ENCODE assay signal across 8 mouse cellular contexts in genomic region chr1:163930458-163930794, GRCm38 (mm10). TPM values are rescaled to one million over a fixed set of nuclear protein-coding genes. Genes with fewer than 3 reads are reported as not detected.
DNase-seq lines count a peak whose midpoint lies in the region; ATAC-seq and TF ChIP-seq lines count a peak whose summit lies in the region.

No protein-coding gene starts in this region.

- TF ChIP-seq RAD21 in MEL (IDR thresholded peaks at IDR 0.05; ENCODE audit: low read depth, low read length) = no peak

- H3K4me1 ChIP-seq in kidney, embryonic 16.5 days (ENCODE audit: insufficient read depth, low read length) = peaks cover 15% of the 10 kb centered on the region
- H3K4me1 ChIP-seq in MEL (ENCODE audit: control insufficient read depth in 1 of 2, insufficient read depth in 2 of 2, low read length in 2 of 2) = peaks cover 2 to 16% of the 10 kb centered on the region in 2 experiments
- H3K4me1 ChIP-seq in forebrain, embryonic 10.5 days = peaks cover 27% of the 10 kb centered on the region
- H3K4me1 ChIP-seq in liver, embryonic 11.5 days (replicated peaks; ENCODE audit: control insufficient read depth, insufficient read depth, low read length) = peaks cover 14% of the 10 kb centered on the region
- H3K4me1 ChIP-seq in neural tube, embryonic 15.5 days = peaks cover 27% of the 10 kb centered on the region

- H3K27me3 ChIP-seq in kidney, embryonic 16.5 days (ENCODE audit: insufficient read depth, low read length) = no peaks in the 10 kb centered on the region
- H3K27me3 ChIP-seq in MEL (ENCODE audit: control insufficient read depth in 1 of 2, insufficient read depth in 2 of 2, low read length in 2 of 2) = no peaks in the 10 kb centered on the region
- H3K27me3 ChIP-seq in forebrain, embryonic 10.5 days (ENCODE audit: poor library complexity, severe bottlenecking) = no peaks in the 10 kb centered on the region
- H3K27me3 ChIP-seq in liver, embryonic 11.5 days (replicated peaks; ENCODE audit: control insufficient read depth, insufficient read depth, low read length) = no peaks in the 10 kb centered on the region
- H3K27me3 ChIP-seq in neural tube, embryonic 15.5 days (replicated peaks) = no peaks in the 10 kb centered on the region

- 1% methylated on average over 12 of the region's 12 CpGs for WGBS in kidney, embryonic 16.5 days
- 9% methylated on average over 12 of the region's 12 CpGs for WGBS in forebrain, embryonic 10.5 days
- WGBS in liver, embryonic 11.5 days = 2% methylated on average over 12 of the region's 12 CpGs
- WGBS in neural tube, embryonic 15.5 days = 4% methylated on average over 12 of the region's 12 CpGs

- peak overlapping the region; percentile 73 for H3K4me2 ChIP-seq in kidney, embryonic 16.5 days (replicated peaks; ENCODE audit: low read depth, low read length)
- H3K4me2 ChIP-seq in liver, embryonic 11.5 days = peak overlapping the region; percentile 81
- peak overlapping the region; percentile 76 for H3K4me2 ChIP-seq in neural tube, embryonic 15.5 days

- peaks cover 19% of the 10 kb centered on the region; the same call in 1 of the 2 replicates for H3K36me3 ChIP-seq in kidney, embryonic 16.5 days (ENCODE audit: insufficient read depth, low read length)
- H3K36me3 ChIP-seq in MEL (ENCODE audit: control insufficient read depth in 1 of 2, insufficient read depth in 2 of 2, low read length in 2 of 2) = peaks cover 4 to 12% of the 10 kb centered on the region in 2 experiments
- H3K36me3 ChIP-seq in forebrain, embryonic 10.5 days (replicated peaks) = peaks cover 22% of the 10 kb centered on the region
- H3K36me3 ChIP-seq in liver, embryonic 11.5 days (ENCODE audit: control insufficient read depth, insufficient read depth, low read length) = peaks cover 10% of the 10 kb centered on the region
- H3K36me3 ChIP-seq in neural tube, embryonic 15.5 days = peaks cover 17% of the 10 kb centered on the region

- peak overlapping the region; percentile 79; the same call in 1 of the 2 replicates for H3K27ac ChIP-seq in kidney, embryonic 16.5 days (ENCODE audit: low read length)
- H3K27ac ChIP-seq in MEL (ENCODE audit: control insufficient read depth, low read depth, low read length) = peak overlapping the region; percentile 32; the same call in 1 of the 2 replicates
- peak overlapping the region; percentile 92 for H3K27ac ChIP-seq in forebrain, embryonic 10.5 days
- peak overlapping the region; percentile 74 for H3K27ac ChIP-seq in liver, embryonic 11.5 days (ENCODE audit: low read depth, low read length)
- peak overlapping the region; percentile 92; the same call in 1 of the 2 replicates for H3K27ac ChIP-seq in neural tube, embryonic 15.5 days (replicated peaks)

- H3K9me3 ChIP-seq in kidney, embryonic 16.5 days (ENCODE audit: low read length) = no peaks in the 10 kb centered on the region
- no peaks in the 10 kb centered on the region for H3K9me3 ChIP-seq in MEL (replicated peaks; ENCODE audit: insufficient read depth, low read length)
- H3K9me3 ChIP-seq in forebrain, embryonic 10.5 days = no peaks in the 10 kb centered on the region
- H3K9me3 ChIP-seq in liver, embryonic 11.5 days (ENCODE audit: control insufficient read depth, low read length) = no peaks in the 10 kb centered on the region
- H3K9me3 ChIP-seq in neural tube, embryonic 15.5 days (replicated peaks) = no peaks in the 10 kb centered on the region

- H3K4me3 ChIP-seq in kidney, embryonic 16.5 days (ENCODE audit: low read length) = peak overlapping the region; percentile 79
- H3K4me3 ChIP-seq in MEL (ENCODE audit: control insufficient read depth in 1 of 2, insufficient read depth in 1 of 2, low read depth in 2 of 2, low read length in 2 of 2) = peak overlapping the region; percentile 68 to 96
- peak overlapping the region; percentile 91 for H3K4me3 ChIP-seq in forebrain, embryonic 10.5 days
- peak overlapping the region; percentile 98 for H3K4me3 ChIP-seq in liver, embryonic 11.5 days (ENCODE audit: low read depth, low read length)
- H3K4me3 ChIP-seq in neural tube, embryonic 15.5 days (replicated peaks) = peak overlapping the region; percentile 99

- peak; percentile 3; the same call in 1 of the 2 replicates for ATAC-seq in kidney, embryonic 16.5 days (ENCODE audit: low FRiP score, low TSS enrichment)
- peak; percentile 8 for ATAC-seq in liver, embryonic 11.5 days (replicated peaks; ENCODE audit: low FRiP score)
- ATAC-seq in neural tube, embryonic 15.5 days (ENCODE audit: low FRiP score) = no peak

- no peak for TF ChIP-seq CTCF in MEL (IDR thresholded peaks at IDR 0.05 in 2 of 3, conservative IDR thresholded peaks at IDR 0.05 in 1 of 3; ENCODE audit: control insufficient read depth in 1 of 3, insufficient read depth in 1 of 3, low read depth in 2 of 3, low read length in 3 of 3, poor library complexity in 1 of 3, severe bottlenecking in 1 of 3)

- no peak for TF ChIP-seq POLR2A in MEL (IDR thresholded peaks at IDR 0.05; ENCODE audit: control insufficient read depth in 1 of 2, insufficient read depth in 1 of 2, low read depth in 1 of 2, low read length in 2 of 2, poor library complexity in 1 of 2)

- no peak for DNase-seq in kidney, postnatal 14 days
- peak; percentile 66 for DNase-seq in MEL (ENCODE audit: low read depth, low spot score)
- no peak for DNase-seq in forebrain, embryonic 10.5 days (ENCODE audit: extremely low spot score, low spot score)
- peak; percentile 45 for DNase-seq in liver, embryonic 11.5 days (ENCODE audit: low spot score)
- DNase-seq in gastrocnemius, adult 18-20 months (ENCODE audit: low spot score) = no peak
- no peak for DNase-seq in embryo, embryonic 9.5 days (ENCODE audit: extremely low spot score)

- no peak for TF ChIP-seq EP300 in MEL (IDR thresholded peaks at IDR 0.05; ENCODE audit: low read depth in 1 of 2, low read length in 2 of 2)

- H3K79me2 ChIP-seq in MEL (ENCODE audit: control insufficient read depth, insufficient read depth, low read length, poor library complexity) = peaks cover 28% of the 10 kb centered on the region

- peak overlapping the region; percentile 93 for H3K9ac ChIP-seq in kidney, embryonic 16.5 days (replicated peaks; ENCODE audit: low read length)
- peak overlapping the region; percentile 99 for H3K9ac ChIP-seq in MEL (ENCODE audit: control insufficient read depth, low read depth, low read length, poor library complexity, severe bottlenecking)
- H3K9ac ChIP-seq in liver, embryonic 11.5 days (ENCODE audit: low read depth, low read length) = peak overlapping the region; percentile 98
- H3K9ac ChIP-seq in neural tube, embryonic 15.5 days (replicated peaks) = peak overlapping the region; percentile 97

TF ChIP-seq in MEL, 35 proteins besides CTCF, POLR2A, EP300 and RAD21:
- no peak; the same call in none of the 2 replicates for TF ChIP-seq MAX (IDR thresholded peaks at IDR 0.05; ENCODE audit: low read length)
- no peak for TF ChIP-seq TAL1 (IDR thresholded peaks at IDR 0.05; ENCODE audit: low read length)
- TF ChIP-seq HCFC1 (IDR thresholded peaks at IDR 0.05; ENCODE audit: low read depth, low read length) = no peak
- peak; percentile 40; the same call in 1 of the 2 replicates for TF ChIP-seq MYC (IDR thresholded peaks at IDR 0.05; ENCODE audit: low read depth, low read length)
- no peak for TF ChIP-seq CHD1 (IDR thresholded peaks at IDR 0.05; ENCODE audit: low read depth, low read length)
- TF ChIP-seq TBP (IDR thresholded peaks at IDR 0.05; ENCODE audit: low read depth, low read length) = 0 out of 2 replicates have a peak, but pooled peaks have one; percentile 54
- TF ChIP-seq MXI1 (IDR thresholded peaks at IDR 0.05; ENCODE audit: low read depth, low read length) = peak; percentile 46
- 0 out of 2 replicates have a peak, but pooled peaks have one; percentile 23 for TF ChIP-seq UBTF (IDR thresholded peaks at IDR 0.05; ENCODE audit: borderline replicate concordance, insufficient read depth, low read depth, low read length)
- TF ChIP-seq NRF1 (IDR thresholded peaks at IDR 0.05; ENCODE audit: insufficient read depth, low read depth, low read length, poor library complexity, severe bottlenecking) = no peak
- no peak for TF ChIP-seq MAZ (IDR thresholded peaks at IDR 0.05; ENCODE audit: low read depth, low read length)
- TF ChIP-seq E2F4 (IDR thresholded peaks at IDR 0.05; ENCODE audit: borderline replicate concordance, low read depth, low read length) = no peak
- TF ChIP-seq RCOR1 (IDR thresholded peaks at IDR 0.05; ENCODE audit: low read depth, low read length) = no peak

RNA-seq across cellular contexts. Expression of gene Scyl3, which starts 1.5 kb away (rescaled TPM):
- polyA plus RNA-seq in kidney, embryonic 16.5 days (2015; fragmentation: Nextera tagmentation; extraction: Ambion mirVana) = 17.3 and 18.7 TPM in 2 replicates
- total RNA-seq in MEL (2012; rRNA removed) = 11.0 and 12.2 TPM in 2 replicates
- 10 to 100 TPM; 21.2 to 55.7 TPM for polyA plus RNA-seq in MEL (2012; ENCODE audit: insufficient read depth in 1 of 2, insufficient read length in 2 of 2, low read depth in 1 of 2, low replicate concordance in 2 of 2, missing spikeins in 1 of 2)
- polyA plus RNA-seq in forebrain, embryonic 10.5 days (2016; fragmentation: Nextera tagmentation; extraction: Ambion mirVana) = 15.5 and 16.3 TPM in 2 replicates
- polyA plus RNA-seq in liver, embryonic 11.5 days (2014; fragmentation: Nextera tagmentation; extraction: Ambion mirVana) = 24.5 and 25.6 TPM in 2 replicates
- 13.8 and 15.5 TPM in 2 replicates for polyA plus RNA-seq in neural tube, embryonic 15.5 days (2015; fragmentation: Nextera tagmentation; extraction: Ambion mirVana)
- 1 to 10 TPM; 3.2 to 3.8 TPM for total RNA-seq in gastrocnemius, adult 18-20 months (2021)

Comparison
In these comparisons a context has a peak if more than half of its experiments do, and no peak if none do; other contexts are left out.
1. H3K27ac ChIP-seq: peak in every context shown above with its lines; median percentile 92 in forebrain, embryonic 10.5 days; 92 in neural tube, embryonic 15.5 days; 79 in kidney, embryonic 16.5 days; 74 in liver, embryonic 11.5 days; 32 in MEL.
2. DNase-seq: peak in MEL (single experiment) and liver, embryonic 11.5 days (single experiment); none in kidney, postnatal 14 days (single experiment), forebrain, embryonic 10.5 days (single experiment), gastrocnemius, adult 18-20 months (single experiment) and embryo, embryonic 9.5 days (single experiment).
3. Peak in every context shown above with its lines, with median percentiles within 50 percentile points of each other: H3K4me2 ChIP-seq, H3K4me3 ChIP-seq and H3K9ac ChIP-seq.